Mouse (Mus musculus) embryonic facial prominence, embryonic 14.5 days (tissue): ENCODE measurements at regions not wholly inside any gene's neighbourhood (a gene's known extent, or its start where the extent isn't known, plus 50 kb on each side); places are given as distances from the start of the nearest gene placed in this dataset.

ENCODE experiments used
- ATAC-seq: fragments of 200-750 bp; cut with Nextera tagmentation; 2 replicates; pipeline ENCODE4 v1.8.0; 2017; ENCODE audit warnings: low read depth, moderate number of reproducible peaks, moderate TSS enrichment
- DNase-seq: peaks from one replicate; pipeline ENCODE4 v3.0.0-alpha.2; 2015; ENCODE audit warnings: low spot score
- H3K27ac ChIP-seq: fragments of 300-500 bp; sonication (generic); replicated peaks from 2 replicates; pipeline ENCODE4 v1.5.1; 2014; ENCODE audit warnings: low read depth, mild to moderate bottlenecking, low read length, moderate library complexity
- H3K27me3 ChIP-seq: fragments of 300-500 bp; sonication (generic); replicated peaks from 2 replicates; pipeline ENCODE4 v1.6.1; 2014; ENCODE audit warnings: low read length; ENCODE audit not compliant: control insufficient read depth, insufficient read depth
- H3K36me3 ChIP-seq: fragments of 300-500 bp; sonication (generic); 2 replicates; pipeline ENCODE4 v1.6.1; 2014; ENCODE audit warnings: low read length, mixed read lengths; ENCODE audit not compliant: control insufficient read depth, insufficient read depth
- H3K4me1 ChIP-seq: fragments of 300-500 bp; sonication (generic); 2 replicates; pipeline ENCODE4 v1.6.1; 2014; ENCODE audit warnings: antibody characterized with exemption, low read length; ENCODE audit not compliant: control insufficient read depth, insufficient read depth
- H3K4me2 ChIP-seq: fragments of 300-500 bp; sonication (generic); 2 replicates; pipeline ENCODE4 v1.6.1; 2014; ENCODE audit warnings: low read depth, mild to moderate bottlenecking, low read length, moderate library complexity, mixed read lengths
- H3K4me3 ChIP-seq: fragments of 300-500 bp; sonication (generic); 2 replicates; pipeline ENCODE4 v1.5.1; 2014; ENCODE audit warnings: low read depth, mild to moderate bottlenecking, low read length
- H3K9ac ChIP-seq: fragments of 300-500 bp; sonication (generic); 2 replicates; pipeline ENCODE4 v1.6.1; 2014; ENCODE audit warnings: low read depth, mild to moderate bottlenecking, low read length, moderate library complexity, mixed read lengths
- H3K9me3 ChIP-seq: fragments of 300-500 bp; sonication (generic); 2 replicates; pipeline ENCODE4 v1.6.1; 2016; ENCODE audit warnings: low read length; ENCODE audit not compliant: control insufficient read depth
- WGBS: fragments of 180-500 bp; shearing (Covaris S2); extraction: QIAGEN DNeasy Blood & Tissue Kit; methylation state at CpG from one replicate; pipeline ENCODE4 v1.1.7; 2014; 5-methylcytosine and 5-hydroxymethylcytosine counted together

GRCm38 (mm10) chr3:66375088-66375910 lies 78.7 kb upstream of the Veph1 start:
- Histone ChIP-seq H3K4me1 (peaks cover 5% of the 10 kb centered on the region; the same call in 1 of the 2 replicates), H3K4me3 (no peak overlapping the region), H3K4me2 (no peak overlapping the region), H3K9ac (no peak overlapping the region), H3K9me3 (no peaks in the 10 kb centered on the region), H3K27ac (no peak overlapping the region; the same call in 1 of the 2 replicates), H3K27me3 (no peaks in the 10 kb centered on the region), H3K36me3 (no peaks in the 10 kb centered on the region)
- ATAC-seq (no peak), DNase-seq (no peak)
- 58% methylated on average over 14 of the region's 14 CpGs for WGBS

- H3K27ac ChIP-seq, result peak overlapping the region; percentile 58
- H3K27me3 ChIP-seq, result no peaks in the 10 kb centered on the region
- 50% methylated on average over 4 of the region's 4 CpGs for WGBS
- peaks cover 5% of the 10 kb centered on the region; the same call in 1 of the 2 replicates for H3K4me1 ChIP-seq
- H3K9me3 ChIP-seq, result no peaks in the 10 kb centered on the region
- no peak for ATAC-seq
- no peak overlapping the region for H3K4me3 ChIP-seq
- DNase-seq, result peak; percentile 49
- no peaks in the 10 kb centered on the region for H3K36me3 ChIP-seq
- H3K9ac ChIP-seq, result no peak overlapping the region
- H3K4me2 ChIP-seq, result no peak overlapping the region
These were observed 78.0 kb upstream of the Veph1 start for GRCm38 (mm10) chr3:66374603-66375002.

GRCm38 (mm10) chr3:66373807-66374575 lies 77.4 kb upstream of the Veph1 start:
- Histone ChIP-seq H3K4me3 (no peak overlapping the region), H3K36me3 (no peaks in the 10 kb centered on the region), H3K4me2 (no peak overlapping the region), H3K9ac (no peak overlapping the region), H3K27ac (peak overlapping the region; percentile 58), H3K9me3 (no peaks in the 10 kb centered on the region), H3K27me3 (no peaks in the 10 kb centered on the region), H3K4me1 (peaks cover 5% of the 10 kb centered on the region; the same call in 1 of the 2 replicates)
- WGBS, result 39% methylated on average over 8 of the region's 8 CpGs
- DNase-seq, result peak; percentile 86
- peak; percentile 77 for ATAC-seq
